Mouse (Mus musculus) cerebellum, adult 11 months (tissue): ENCODE results near the gene Cirbp.
"Not testable (repeated sequence)": the region's sequence is repeated elsewhere in the genome, so short reads cannot be mapped to it uniquely, and the experiment has no call there.

Source experiments
- DNase-seq: peaks from one replicate; pipeline ENCODE4 v3.0.0; 2022

Gene Cirbp

DNA sequence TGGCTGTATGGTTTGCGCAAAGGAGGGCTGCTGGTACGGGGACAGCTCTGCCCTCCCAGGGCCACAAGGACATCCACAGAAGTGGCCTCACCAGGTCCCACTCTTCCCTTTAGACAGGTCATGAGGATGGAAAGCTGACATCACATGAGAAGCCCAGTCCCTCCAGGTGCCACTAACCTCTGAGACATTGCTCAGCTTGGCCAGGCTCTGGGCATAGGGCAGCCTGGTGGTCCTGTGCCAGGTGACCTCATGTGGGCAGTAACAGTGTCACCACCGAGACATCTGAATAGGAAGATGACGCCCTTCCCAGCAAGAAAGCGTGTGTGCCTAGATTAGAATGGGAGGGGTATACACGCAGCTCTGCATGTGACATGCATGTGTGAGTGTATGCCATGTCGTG lies 16.8 kb downstream of the Cirbp start:
- no peak for DNase-seq

DNA sequence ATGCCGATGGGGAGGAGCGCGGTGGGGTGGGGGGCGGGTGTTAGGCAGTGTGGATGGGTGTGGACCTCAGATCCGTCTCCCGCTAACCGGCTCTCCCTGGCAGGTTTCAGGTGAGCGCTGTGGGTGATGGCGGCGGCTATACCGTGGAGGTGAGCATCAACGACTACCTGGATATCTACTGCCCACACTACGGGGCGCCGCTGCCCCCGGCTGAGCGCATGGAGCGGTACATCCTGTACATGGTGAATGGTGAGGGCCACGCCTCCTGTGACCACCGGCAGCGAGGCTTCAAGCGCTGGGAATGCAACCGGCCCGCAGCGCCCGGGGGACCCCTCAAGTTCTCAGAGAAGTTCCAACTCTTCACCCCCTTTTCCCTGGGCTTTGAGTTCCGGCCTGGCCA lies 20.9 kb downstream of the Cirbp start:
- no peak for DNase-seq

DNA sequence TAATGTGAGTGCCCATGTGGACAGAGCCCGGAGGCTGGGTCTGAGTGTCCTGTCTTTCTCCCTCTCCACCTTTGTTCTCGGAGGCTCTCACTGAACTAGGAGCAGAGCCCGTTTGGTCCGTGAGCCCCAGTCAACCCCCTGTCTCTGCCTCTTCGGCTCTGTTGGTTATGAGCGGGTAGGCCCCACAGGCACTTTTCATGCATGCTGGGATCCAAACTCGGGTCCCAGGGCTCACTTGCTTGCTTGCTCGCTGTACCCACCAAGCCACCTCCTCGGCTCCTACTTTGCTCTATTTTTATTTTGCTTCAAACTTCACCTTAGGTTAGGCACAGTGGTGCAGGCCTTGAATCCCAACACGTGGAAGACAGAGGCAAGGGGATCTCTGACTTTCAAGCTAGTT lies 22.0 kb downstream of the Cirbp start:
- no peak for DNase-seq

DNA sequence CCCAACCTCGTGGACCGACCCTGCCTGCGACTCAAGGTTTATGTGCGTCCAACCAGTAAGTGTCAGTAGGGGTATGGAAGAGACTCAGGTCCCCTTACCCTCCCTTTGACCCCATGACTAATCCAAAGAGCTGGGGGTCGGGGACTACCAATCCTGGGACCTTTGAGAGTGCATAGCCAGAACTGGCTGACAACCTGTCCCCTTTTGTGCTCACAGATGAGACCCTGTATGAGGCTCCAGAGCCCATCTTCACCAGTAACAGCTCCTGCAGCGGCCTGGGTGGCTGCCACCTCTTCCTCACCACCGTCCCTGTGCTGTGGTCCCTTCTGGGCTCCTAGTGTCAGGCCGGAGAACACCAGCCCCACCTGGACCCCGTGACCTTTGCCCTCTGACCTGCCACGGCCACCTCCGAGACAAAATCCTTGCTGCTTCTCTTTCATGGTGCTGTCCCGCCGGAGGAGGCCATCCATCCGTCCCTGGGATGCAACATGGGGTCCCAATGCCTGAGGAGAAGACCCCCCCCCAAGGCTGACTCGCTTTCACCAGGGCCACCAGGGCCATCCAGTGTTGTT lies 22.8 kb downstream of the Cirbp start:
- no peak for DNase-seq

DNA sequence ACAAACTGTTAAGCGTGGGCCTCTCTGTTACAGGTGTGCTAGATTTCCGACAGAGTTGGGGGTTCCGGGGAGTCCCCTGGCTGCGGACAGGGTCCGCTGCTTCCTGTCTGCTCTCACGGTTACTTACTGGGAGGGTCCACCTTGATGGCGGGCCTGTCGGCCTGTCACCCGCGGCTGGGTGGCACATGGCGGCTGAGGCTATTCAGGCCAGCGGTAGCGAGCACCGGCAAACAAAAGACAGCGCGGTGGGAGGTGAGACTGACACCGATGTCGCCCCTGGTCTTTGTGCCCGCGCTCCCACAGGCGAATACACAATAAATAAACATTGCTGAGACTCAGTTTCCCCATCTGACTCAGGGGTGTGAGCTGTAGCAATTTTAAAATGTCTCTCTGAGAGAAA lies 24.2 kb downstream of the Cirbp start:
- DNase-seq, result no peak

DNA sequence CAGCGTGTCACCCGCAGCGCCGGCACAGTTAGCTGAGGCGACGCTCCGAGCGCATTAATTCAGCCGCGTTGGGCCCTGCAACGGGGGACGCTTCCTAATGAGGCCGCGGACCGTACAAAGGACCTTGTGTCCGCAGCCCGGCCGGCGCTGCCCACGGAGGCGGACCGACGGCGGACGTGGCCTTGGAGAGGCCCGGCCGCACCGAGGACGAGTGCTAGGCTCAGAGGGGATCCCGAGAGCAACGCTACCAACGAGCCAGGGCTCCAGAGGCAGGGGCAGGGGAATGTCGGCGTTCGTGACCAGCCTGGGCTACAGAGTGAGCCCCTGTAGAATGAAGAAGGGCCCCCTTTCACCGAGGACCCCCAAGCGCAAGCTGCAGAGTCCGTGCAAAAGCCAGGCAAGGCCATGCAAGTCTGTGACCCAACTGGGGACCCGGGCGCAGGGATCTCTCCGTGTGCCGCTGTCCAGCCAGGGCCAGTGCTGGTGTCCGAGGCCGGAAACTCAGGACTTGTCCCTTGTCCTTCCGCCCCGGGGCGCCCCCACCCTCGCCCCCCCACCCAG lies 24.8 kb downstream of the Cirbp start:
- no peak for DNase-seq

DNA sequence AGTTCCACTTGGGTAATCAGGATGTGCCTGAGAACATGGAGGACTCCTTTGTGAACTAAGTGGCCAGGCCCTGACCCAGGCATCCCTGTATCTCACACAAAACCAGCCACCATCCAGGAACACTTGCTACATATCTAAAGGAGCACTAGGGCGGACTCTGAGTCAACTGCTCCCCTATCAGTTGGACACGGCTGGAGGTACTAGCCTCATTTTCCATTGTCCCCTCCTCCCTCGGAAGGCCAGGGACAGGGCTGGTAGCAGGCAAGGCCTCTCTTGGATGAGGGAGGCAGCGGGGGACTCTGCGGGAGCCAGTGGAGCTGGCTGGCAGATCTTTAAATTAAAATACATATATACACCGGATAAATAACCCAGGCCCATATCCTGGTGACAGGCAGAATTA lies 28.2 kb downstream of the Cirbp start:
- no peak for DNase-seq

DNA sequence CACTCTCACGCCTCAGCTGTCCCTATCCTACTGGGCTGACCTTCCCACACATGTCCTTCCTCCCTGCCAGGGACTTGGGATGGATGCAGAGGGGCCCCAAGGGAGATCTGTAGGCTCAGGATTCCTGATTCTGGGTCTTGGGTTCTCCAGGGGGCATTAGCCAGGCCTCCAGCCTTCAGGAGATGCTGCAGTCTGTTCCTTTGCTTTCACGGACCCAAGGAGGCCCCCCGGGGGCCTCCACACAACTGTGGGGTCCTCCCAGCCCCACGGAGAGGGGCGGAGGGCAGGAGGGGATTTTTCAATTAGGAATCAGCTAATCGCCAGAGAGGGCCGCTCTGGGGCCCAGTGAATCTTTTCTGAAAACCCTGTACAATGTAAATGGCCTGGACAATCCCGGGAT lies 28.7 kb downstream of the Cirbp start:
- DNase-seq, result no peak

DNA sequence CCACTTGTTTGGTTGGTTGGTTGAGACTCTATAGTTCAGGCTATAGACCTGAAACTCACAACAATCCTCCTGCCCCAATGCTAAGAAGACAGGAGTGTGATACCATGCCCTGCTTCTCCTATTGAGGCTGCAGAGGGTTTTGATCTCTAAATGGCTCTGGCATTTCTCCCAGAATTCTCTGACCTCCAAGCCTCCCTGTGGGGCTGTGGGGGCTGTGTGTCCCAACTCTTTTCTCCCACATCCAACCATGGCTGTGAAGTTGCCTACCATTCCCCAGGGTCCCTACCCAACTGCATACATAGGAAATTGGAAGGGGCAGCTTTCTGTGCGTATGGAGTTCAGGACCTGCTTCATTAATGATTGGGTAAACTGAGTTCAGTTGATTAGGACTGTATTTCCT lies 30.4 kb downstream of the Cirbp start:
- no peak for DNase-seq

DNA sequence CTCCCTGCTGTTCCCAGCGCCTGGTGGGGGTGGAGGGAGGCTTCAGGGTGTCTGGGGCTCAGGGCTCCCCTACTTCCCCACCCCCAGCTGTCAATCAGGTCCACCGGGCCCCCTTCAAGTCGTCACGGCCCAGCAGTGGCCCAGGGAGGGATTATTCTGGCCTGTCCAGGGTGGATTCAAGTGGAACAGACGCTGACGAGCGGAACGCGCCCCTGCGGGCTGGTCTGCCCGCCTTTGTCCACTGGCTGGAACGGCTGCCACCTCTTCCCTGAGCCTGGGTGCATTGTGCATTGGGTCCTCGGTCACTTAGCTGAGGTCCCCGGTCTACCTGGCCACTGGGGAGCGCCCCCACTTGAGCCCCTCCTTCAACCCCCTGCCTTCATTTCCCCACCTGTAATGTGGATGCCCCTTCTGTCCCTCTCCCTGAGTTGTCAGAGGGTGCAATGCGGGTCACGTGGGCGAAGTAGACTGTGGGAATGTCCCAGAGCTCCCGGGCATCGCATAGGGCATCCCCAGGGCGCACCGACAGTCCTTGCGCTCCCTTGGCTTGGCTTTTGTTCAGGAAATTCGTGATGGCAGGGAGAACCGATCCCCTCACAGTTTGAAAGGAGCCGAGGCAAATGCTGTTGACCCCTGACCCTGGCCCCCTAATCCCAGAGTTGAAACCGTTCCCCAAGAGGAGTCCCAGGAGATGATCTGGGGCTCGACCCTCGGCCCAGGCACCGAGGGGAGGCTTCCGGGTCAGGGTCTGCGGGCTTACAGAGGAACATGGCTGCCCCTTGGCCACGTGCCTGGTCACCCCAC lies 31.2 kb downstream of the Cirbp start:
- no peak for DNase-seq

DNA sequence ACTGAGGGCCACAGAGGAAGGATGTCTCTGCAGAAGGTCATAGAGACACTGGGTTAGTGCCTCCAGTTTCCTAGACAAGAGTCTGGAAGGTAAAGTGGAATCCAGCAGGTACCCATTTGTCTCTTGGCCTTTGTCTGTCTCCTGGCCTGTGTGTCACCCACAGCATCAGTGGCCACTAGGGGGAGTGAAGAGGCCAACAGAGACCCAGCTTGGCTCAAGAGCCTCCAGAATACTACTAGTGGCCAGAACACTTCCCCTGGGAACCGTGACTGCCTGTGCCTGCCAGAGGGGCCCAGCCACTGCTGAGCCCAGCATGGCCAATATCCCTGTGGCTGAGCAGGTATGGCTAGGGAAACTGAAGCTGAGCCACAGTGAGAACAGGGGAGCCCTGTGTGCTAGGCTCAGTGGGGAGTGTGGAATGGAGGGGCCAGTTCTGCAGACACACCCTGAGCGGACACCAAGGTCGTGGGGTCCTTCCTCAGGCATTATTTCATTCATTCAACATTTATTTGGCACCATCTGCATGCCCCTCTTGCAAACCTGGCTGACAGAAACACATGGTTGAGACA lies 33.7 kb downstream of the Cirbp start:
- peak; percentile 82 for DNase-seq

DNA sequence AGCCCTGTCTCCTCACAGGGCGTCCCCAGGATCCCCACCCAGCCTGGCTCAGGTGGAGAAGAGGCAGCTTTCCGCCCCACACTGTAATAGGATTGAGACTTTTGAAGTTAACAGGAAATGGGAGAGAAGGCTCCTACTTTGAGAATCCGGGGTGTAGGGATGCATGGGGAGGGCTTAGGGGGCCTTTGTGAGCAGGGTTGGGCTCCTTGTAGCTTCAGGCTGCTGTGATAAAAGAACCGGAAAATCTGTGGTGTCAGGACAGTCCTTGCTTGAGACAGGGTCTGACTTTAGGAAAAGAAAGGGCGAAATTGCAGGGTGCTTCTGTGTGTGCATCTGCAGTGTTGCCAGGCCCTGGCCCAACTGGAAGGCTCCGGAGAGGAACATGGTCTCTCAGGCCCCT lies 34.7 kb downstream of the Cirbp start:
- no peak for DNase-seq

DNA sequence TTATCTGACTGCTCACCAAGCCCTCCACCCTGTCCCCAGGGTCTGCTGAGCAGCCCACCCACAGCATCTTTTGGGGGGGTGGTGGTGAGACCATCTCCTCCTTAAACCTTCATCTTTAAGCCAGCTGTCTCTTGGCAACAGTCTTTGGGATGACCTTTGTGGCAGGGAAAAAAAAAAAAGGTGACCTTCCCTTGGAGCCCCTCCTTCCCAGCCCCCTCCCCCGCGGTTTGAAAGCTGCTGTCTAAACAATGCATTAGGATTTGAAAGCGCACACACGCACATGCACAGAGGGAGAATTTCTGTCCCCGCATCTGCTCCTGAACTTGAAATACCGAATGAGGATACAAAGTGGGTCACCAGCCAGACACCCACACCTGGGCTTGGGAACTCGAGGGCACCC lies 38.3 kb downstream of the Cirbp start:
- no peak for DNase-seq

DNA sequence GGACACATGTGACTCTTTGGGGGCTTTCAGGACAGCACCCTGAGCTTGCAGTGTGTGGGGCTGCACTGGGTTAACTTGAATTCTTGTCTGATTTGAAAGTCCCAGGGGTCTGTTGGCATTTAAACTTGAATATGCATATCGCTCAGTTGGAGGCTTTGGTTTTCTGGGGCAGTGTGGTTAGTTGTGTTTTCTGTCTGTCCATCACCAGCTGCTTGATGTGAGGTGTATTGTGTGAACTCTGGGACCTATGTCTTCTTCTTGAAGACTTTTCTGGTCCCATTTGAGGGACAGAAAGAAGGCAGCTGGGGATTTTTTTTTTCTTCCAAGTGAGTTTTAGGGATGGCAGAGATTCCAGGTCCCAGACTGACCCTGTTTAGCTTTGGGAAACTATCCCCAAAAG lies 41.4 kb downstream of the Cirbp start:
- DNase-seq, result no peak

DNA sequence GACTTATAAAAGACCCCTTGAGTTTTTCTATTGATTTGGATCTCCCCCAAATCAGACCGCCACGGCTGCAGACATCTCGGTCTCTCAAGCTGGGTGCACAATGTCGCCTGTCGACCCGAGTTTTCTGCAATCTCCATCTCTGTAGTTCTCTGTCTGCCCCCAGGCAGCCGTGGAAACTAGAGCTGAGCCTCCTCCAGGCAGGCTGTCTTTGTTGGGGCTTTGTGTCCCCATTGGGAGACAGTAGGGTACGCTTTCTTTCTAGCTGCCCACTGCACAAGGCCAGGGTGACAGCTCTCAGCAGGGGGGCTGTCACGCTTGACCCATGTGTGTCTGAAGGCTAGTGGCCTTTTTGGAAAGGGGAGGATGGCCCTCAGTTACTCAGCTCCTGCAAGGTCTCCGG lies 41.9 kb downstream of the Cirbp start:
- DNase-seq, result no peak

DNA sequence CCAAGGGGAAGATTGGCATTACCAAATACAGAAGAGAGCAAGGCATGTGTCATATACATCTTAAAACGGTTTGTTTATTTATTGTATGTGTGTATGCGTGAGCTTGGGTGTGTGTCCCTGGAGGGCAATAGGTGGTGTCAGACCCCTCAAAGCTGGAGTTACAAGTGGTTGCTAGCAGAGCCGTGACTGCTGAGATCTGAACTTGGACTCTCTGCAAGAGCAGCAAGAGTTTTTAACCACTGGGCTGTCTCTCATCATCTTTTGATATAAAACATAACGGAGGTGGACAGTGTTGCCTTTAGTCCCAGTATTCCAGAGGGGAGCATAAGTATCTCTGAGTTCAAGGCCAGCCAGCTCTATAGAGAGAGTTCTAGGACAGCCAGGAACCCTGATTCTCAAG lies 42.5 kb downstream of the Cirbp start:
- DNase-seq, result no peak

DNA sequence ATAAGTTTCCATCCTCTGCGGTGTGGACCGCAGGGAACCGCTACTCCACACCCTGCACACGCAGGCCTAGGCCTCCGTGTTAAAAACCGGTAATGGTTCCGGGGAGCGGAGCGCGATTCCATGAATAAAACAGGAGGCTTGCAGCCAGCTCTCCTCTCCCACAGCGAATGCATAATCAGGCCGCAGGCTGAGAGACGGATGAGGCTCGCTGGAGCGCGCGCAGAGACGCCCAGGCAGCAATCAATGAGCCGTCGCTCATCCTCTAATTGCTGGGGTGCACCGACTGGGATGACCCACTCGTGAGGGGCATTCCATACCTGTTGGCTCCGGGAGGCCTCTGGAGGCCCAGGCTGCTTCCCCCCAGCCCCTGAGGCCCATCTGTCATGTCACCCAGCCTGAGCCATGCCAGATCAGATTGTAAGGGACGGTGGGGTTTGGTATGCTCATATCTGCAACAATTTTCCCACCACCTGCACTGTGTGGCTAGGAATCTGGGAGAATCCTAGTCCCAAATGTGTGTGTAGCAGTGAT lies 43.1 kb downstream of the Cirbp start:
- no peak for DNase-seq

DNA sequence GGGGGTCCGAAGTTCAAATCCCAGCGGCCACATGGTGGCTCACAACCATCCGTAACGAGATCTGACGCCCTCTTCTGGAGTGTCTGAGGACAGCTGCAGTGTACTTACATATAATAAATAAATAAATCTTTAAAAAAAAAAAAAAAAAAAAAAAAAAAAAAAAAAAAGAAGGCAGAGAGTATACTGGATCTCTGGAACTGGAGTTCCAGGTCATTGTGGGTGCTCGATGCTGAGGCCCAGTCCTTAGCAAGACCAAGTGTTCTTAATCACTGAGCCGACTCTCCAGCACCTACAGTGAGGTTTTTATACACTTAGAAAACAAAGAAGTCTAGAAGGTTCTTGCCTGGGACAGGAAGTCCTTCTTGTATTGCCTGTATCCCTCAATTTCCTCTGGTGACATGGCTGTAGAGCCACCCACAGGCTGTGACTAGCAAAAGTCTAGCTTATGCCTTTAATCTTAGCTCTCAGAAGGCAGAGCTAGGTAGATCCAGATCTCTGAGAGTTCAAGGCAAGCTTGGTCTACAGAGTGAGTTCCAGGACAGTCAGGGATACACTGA lies 45.8 kb downstream of the Cirbp start:
- DNase-seq, result not testable (repeated sequence)

DNA sequence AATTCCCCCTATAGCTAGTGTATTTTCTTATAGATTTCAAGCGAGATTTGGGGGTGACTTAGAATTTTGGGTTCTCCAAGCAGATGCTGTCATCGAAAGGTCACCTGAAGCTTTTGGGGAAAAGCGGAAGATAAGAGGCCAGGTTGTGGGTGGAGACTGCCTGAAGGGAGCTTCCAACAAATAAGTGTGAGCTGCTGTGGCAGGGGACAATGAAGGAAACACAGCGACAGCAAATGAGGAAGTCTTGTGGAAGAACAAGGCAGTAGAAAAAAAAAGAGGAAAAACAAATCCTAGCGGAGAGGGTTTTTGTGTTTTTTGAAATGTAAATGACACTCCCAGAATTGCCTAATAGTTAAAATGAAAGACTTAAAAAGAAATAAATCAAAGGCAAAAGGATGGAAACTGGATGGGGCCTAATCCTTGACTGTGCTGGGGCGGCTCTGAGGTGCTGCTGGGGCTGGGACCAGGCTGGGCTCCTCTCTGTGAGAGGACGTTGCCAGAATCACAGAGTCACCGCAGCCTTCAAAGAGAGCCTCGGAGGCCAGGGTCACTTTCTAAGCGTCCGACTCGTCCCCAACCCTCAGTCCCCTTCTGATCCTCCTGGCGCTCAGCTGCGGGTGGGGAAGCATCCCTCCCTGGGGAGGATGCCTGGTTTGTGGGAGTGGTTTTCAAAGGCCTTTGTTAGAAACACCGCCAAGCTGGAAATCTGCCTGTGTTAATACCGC lies 49.4 kb downstream of the Cirbp start:
- no peak for DNase-seq

DNA sequence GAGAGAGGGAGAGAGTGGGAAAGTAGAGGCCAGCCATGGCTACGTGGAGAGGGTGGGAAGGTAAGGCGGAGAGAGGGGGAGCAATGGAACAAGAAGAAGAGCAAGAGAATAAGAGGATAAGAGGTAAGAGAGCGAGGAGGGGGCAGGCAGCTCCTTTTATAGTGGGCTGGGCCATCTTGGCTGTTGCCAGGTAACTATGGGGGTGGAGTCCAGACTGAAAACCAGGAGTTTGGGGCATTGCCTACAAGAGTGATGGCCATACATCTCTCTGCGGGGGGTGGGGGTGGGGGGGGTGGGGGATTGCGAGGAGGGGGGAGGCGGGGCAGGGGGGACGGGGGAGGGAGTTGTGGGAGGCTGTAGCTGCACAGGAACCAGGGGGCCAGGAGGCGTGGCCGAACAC lies 54.9 kb downstream of the Cirbp start:
- no peak for DNase-seq
